Comparison of ENCODE assay signal across 7 mouse cellular contexts in genomic region chr16:62718255-62718654, GRCm38 (mm10).
DNase-seq lines count a peak whose midpoint lies in the region; ATAC-seq and TF ChIP-seq lines count a peak whose summit lies in the region.
"Not testable (repeated sequence)": the region's sequence is repeated elsewhere in the genome, so short reads cannot be mapped to it uniquely, and the experiment has no call there.

No protein-coding gene starts in this region.

- H3K9ac ChIP-seq in kidney, embryonic 15.5 days, result not testable (repeated sequence)

- DNase-seq in Patski (ENCODE audit: low read depth, low spot score), result not testable (repeated sequence)
- peak; percentile 54 for DNase-seq in kidney, adult 11 months
- peak; percentile 53 to 54 for DNase-seq in kidney, adult 8-10 months
- peak; percentile 32 for DNase-seq in kidney, postnatal 10 days
- peak; percentile 55 to 57 for DNase-seq in kidney, postnatal 36 days
- DNase-seq in ovary, postnatal 14 days (ENCODE audit: low spot score), result peak; percentile 1

- not testable (repeated sequence) for H3K9me3 ChIP-seq in kidney, embryonic 15.5 days (replicated peaks)

- peak; percentile 35 for ATAC-seq in Patski
- peak; percentile 85 for ATAC-seq in kidney, embryonic 15.5 days (replicated peaks; ENCODE audit: low FRiP score)

- H3K4me1 ChIP-seq in kidney, embryonic 15.5 days, result not testable (repeated sequence)

- 69% methylated on average over 9 of the region's 11 CpGs for WGBS in kidney, embryonic 15.5 days

- POLR2A ChIA-PET in Patski (lab: Charles Lee), result not testable (repeated sequence)

- H3K27me3 ChIP-seq in Patski; kidney, embryonic 15.5 days: not testable (repeated sequence)

- not testable (repeated sequence) for H3K36me3 ChIP-seq in kidney, embryonic 15.5 days

- CTCF ChIA-PET in Patski (lab: Charles Lee), result not testable (repeated sequence)

- not testable (repeated sequence) for H3K27ac ChIP-seq in kidney, embryonic 15.5 days

- H3K4me2 ChIP-seq in kidney, embryonic 15.5 days, result not testable (repeated sequence)

- in situ Hi-C loops in Patski (cut with MboI; ENCODE audit: low pct_unique_long_range_greater_than_20kb), result not testable (repeated sequence)

- H3K4me3 ChIP-seq in kidney, embryonic 15.5 days (replicated peaks), result not testable (repeated sequence)

- TF ChIP-seq CTCF in Patski (IDR thresholded peaks at IDR 0.05), result not testable (repeated sequence)
